Mouse (Mus musculus) heart, embryonic 12.5 days (tissue): ENCODE results near the gene Prl2c3. TPM values are rescaled to one million over a fixed set of nuclear protein-coding genes. Genes with fewer than 3 reads are reported as not detected.
"Not testable (repeated sequence)": the region's sequence is repeated elsewhere in the genome, so short reads cannot be mapped to it uniquely, and the experiment has no call there.

ENCODE experiments used
- ATAC-seq: fragments of 200-750 bp; cut with Nextera tagmentation; 2 replicates; pipeline ENCODE4 v1.8.0; 2017; ENCODE audit warnings: moderate TSS enrichment, moderate library complexity; ENCODE audit not compliant: insufficient number of reproducible peaks, low FRiP score
- H3K27ac ChIP-seq: fragments of 300-500 bp; sonication (generic); 2 replicates; pipeline ENCODE4 v1.5.1; 2016; ENCODE audit warnings: mild to moderate bottlenecking, moderate library complexity; ENCODE audit not compliant: poor library complexity, severe bottlenecking
- H3K27me3 ChIP-seq: fragments of 300-500 bp; sonication (generic); replicated peaks from 2 replicates; pipeline ENCODE4 v1.6.1; 2016; ENCODE audit warnings: mild to moderate bottlenecking, moderate library complexity
- H3K36me3 ChIP-seq: fragments of 300-500 bp; sonication (generic); 2 replicates; pipeline ENCODE4 v1.6.1; 2016; ENCODE audit warnings: mild to moderate bottlenecking, moderate library complexity
- H3K4me1 ChIP-seq: fragments of 300-500 bp; sonication (generic); replicated peaks from 2 replicates; pipeline ENCODE4 v1.6.1; 2016; ENCODE audit warnings: mild to moderate bottlenecking
- H3K4me2 ChIP-seq: fragments of 300-500 bp; sonication (generic); 2 replicates; pipeline ENCODE4 v1.6.1; 2016; ENCODE audit warnings: mild to moderate bottlenecking, moderate library complexity
- H3K4me3 ChIP-seq: fragments of 300-500 bp; sonication (generic); 2 replicates; pipeline ENCODE4 v1.5.1; 2016; ENCODE audit warnings: mild to moderate bottlenecking
- H3K9ac ChIP-seq: fragments of 300-500 bp; sonication (generic); 2 replicates; pipeline ENCODE4 v1.6.1; 2016; ENCODE audit warnings: mild to moderate bottlenecking, moderate library complexity
- H3K9me3 ChIP-seq: fragments of 300-500 bp; sonication (generic); replicated peaks from 2 replicates; pipeline ENCODE4 v1.6.1; 2016; ENCODE audit warnings: mild to moderate bottlenecking, moderate library complexity
- WGBS: fragments of 180-500 bp; shearing (Covaris S2); methylation state at CpG from one replicate; pipeline ENCODE4 v1.1.7; 2016; 5-methylcytosine and 5-hydroxymethylcytosine counted together
- polyA plus RNA-seq: library from polyadenylated mRNA; unstranded; fragments of >200 nt; fragmentation: Nextera tagmentation; extraction: Ambion mirVana; gene quantifications from 2 replicates; pipeline ENCODE4 v1.2.1, GENCODE M21; 2016

Gene Prl2c3
- 0.82 and 0.94 TPM in 2 replicates for polyA plus RNA-seq

- 53% methylated on average over 3 of the region's 3 CpGs for WGBS
- not testable (repeated sequence) for H3K9ac ChIP-seq, H3K4me3 ChIP-seq, H3K4me2 ChIP-seq, ATAC-seq, H3K27ac ChIP-seq, H3K36me3 ChIP-seq, H3K27me3 ChIP-seq, H3K4me1 ChIP-seq
- peaks cover 18% of the 10 kb centered on the region for H3K9me3 ChIP-seq
Observed at GRCm38 (mm10) chr13:12799979-12800378, at the start of gene Prl2c3. Gene Prl2c3, minus strand, starts transcription at chr13:12800079.

GRCm38 (mm10) chr13:12848254-12848653 is 48.4 kb upstream of the Prl2c3 start:
- ATAC-seq: peak; percentile 40
- not testable (repeated sequence) for H3K4me2 ChIP-seq

DNA sequence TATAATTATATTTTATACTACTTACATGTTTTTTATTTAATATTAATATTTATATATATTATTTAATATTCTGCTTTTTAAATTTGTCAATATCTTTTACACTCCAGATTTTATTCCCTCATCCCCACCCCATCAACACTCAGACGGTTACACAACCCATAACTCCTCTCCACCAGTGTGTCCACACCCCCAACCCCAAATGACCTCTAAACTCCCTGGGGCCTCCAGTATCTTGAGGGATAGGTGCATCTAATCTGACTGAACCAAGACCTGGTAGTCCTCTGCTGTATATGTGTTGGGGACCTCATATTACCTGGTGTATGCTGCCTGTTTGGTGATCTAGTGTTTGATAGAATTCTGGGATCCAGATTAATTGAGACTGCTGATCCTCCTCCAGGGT is 44.8 kb upstream of the Prl2c3 start:
- not testable (repeated sequence) for H3K27me3 ChIP-seq, H3K4me3 ChIP-seq, H3K27ac ChIP-seq, H3K4me2 ChIP-seq, H3K9ac ChIP-seq, H3K36me3 ChIP-seq, H3K4me1 ChIP-seq
- peaks cover 36% of the 10 kb centered on the region for H3K9me3 ChIP-seq
- peak; percentile 19; the same call in 1 of the 2 replicates for ATAC-seq
- 74% methylated on average over 1 of the region's 1 CpGs for WGBS

More at GRCm38 (mm10) chr13:12848254-12848653, 48.4 kb upstream of the Prl2c3 start:
- H3K4me3 ChIP-seq, H3K9ac ChIP-seq, H3K27ac ChIP-seq, H3K27me3 ChIP-seq, H3K36me3 ChIP-seq, H3K4me1 ChIP-seq: not testable (repeated sequence)
- H3K9me3 ChIP-seq: peaks cover 30% of the 10 kb centered on the region
- 71% methylated on average over 4 of the region's 4 CpGs for WGBS

GRCm38 (mm10) chr13:12837546-12837945 is 37.7 kb upstream of the Prl2c3 start:
- H3K27ac ChIP-seq, H3K9ac ChIP-seq, H3K4me1 ChIP-seq, ATAC-seq, H3K36me3 ChIP-seq, H3K27me3 ChIP-seq, H3K4me2 ChIP-seq, H3K4me3 ChIP-seq: not testable (repeated sequence)
- WGBS: 56% methylated on average over 2 of the region's 2 CpGs
- H3K9me3 ChIP-seq: peaks cover 23% of the 10 kb centered on the region

DNA sequence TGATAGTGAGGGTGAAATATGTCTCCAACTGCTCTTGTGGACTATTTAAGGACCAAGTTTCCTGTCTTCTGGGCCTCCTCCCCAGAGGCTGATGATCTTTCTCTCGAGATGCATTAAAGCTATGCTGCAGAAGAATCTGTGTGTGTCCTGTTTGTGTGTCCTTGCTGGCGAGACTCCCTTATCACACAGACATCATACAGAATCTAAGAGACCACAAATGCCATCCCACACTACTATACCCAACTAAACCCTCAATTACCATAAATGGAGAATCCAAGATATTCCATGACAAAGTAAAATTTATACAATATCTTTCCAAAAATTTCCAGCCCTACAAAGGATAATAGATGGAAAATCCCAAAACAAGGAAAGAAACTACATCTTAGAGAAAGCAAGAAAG is 31.9 kb upstream of the Prl2c3 start:
- H3K4me3 ChIP-seq: no peak overlapping the region
- WGBS: 67% methylated on average over 2 of the region's 2 CpGs
- H3K9me3 ChIP-seq: peaks cover 34% of the 10 kb centered on the region
- no peak overlapping the region for H3K4me2 ChIP-seq
- ATAC-seq: no peak
- no peaks in the 10 kb centered on the region for H3K27me3 ChIP-seq
- no peaks in the 10 kb centered on the region for H3K4me1 ChIP-seq
- H3K36me3 ChIP-seq: peaks cover 9% of the 10 kb centered on the region; the same call in 1 of the 2 replicates
- H3K27ac ChIP-seq: no peak overlapping the region
- no peak overlapping the region for H3K9ac ChIP-seq

GRCm38 (mm10) chr13:12829031-12829430 is 29.2 kb upstream of the Prl2c3 start:
- WGBS: 76% methylated on average over 5 of the region's 5 CpGs
- peaks cover 37% of the 10 kb centered on the region for H3K9me3 ChIP-seq

GRCm38 (mm10) chr13:12824500-12825176 is 24.8 kb upstream of the Prl2c3 start:
- not testable (repeated sequence) for H3K4me3 ChIP-seq, H3K9ac ChIP-seq, H3K27me3 ChIP-seq, H3K4me1 ChIP-seq, H3K36me3 ChIP-seq, H3K27ac ChIP-seq, H3K4me2 ChIP-seq
- H3K9me3 ChIP-seq: peaks cover 21% of the 10 kb centered on the region
- 60% methylated on average over 4 of the region's 4 CpGs for WGBS
- peak; percentile 43; the same call in 1 of the 2 replicates for ATAC-seq

More at GRCm38 (mm10) chr13:12829031-12829430, 29.2 kb upstream of the Prl2c3 start:
- H3K27ac ChIP-seq: no peak overlapping the region
- ATAC-seq: no peak
- H3K4me1 ChIP-seq: no peaks in the 10 kb centered on the region
- H3K4me2 ChIP-seq: no peak overlapping the region
- H3K4me3 ChIP-seq: no peak overlapping the region
- H3K27me3 ChIP-seq: no peaks in the 10 kb centered on the region
- no peak overlapping the region for H3K9ac ChIP-seq
- H3K36me3 ChIP-seq: peaks cover 12% of the 10 kb centered on the region; the same call in 1 of the 2 replicates

DNA sequence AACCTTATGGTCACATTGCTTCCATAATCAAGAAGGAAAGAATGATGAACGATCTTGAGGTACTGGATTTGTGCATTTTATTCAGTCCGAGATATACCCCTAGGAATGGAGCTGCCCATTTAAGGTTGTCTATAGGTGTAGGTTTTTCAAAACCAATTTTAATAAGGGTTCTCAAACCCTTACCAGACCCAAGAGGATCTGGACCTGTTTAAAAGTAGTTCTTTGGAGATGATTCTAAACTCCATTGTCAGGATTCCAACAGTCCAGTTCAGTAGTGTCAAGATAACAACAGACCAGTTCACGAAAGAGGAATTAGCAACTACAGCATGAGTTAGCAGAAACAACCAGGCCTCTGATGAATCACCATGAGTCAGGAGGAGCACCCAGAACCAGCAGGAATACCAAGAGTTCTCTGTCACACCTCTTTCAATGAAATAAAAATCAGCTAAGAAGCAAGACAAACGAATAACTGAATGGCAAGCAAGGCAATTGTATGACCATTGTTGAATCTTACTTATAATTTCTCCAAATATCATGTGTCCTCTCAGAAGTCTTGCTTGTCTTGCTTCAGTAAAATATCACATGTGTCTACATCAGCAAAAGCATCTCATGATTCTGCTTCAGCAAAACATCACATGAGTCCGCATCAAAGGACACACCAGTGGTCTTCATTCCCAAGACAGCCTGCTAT is 14.0 kb upstream of the Prl2c3 start:
- WGBS: 70% methylated on average over 5 of the region's 5 CpGs
- not testable (repeated sequence) for H3K4me1 ChIP-seq, H3K4me3 ChIP-seq

GRCm38 (mm10) chr13:12809591-12809990 is 9.7 kb upstream of the Prl2c3 start:
- ATAC-seq: no peak
- WGBS: 51% methylated on average over 2 of the region's 2 CpGs
- H3K27me3 ChIP-seq: no peaks in the 10 kb centered on the region

More for the DNA sequence above, 14.0 kb upstream of the Prl2c3 start:
- ATAC-seq, H3K27ac ChIP-seq, H3K4me2 ChIP-seq, H3K27me3 ChIP-seq, H3K9ac ChIP-seq, H3K36me3 ChIP-seq: not testable (repeated sequence)
- peaks cover 16% of the 10 kb centered on the region for H3K9me3 ChIP-seq

DNA sequence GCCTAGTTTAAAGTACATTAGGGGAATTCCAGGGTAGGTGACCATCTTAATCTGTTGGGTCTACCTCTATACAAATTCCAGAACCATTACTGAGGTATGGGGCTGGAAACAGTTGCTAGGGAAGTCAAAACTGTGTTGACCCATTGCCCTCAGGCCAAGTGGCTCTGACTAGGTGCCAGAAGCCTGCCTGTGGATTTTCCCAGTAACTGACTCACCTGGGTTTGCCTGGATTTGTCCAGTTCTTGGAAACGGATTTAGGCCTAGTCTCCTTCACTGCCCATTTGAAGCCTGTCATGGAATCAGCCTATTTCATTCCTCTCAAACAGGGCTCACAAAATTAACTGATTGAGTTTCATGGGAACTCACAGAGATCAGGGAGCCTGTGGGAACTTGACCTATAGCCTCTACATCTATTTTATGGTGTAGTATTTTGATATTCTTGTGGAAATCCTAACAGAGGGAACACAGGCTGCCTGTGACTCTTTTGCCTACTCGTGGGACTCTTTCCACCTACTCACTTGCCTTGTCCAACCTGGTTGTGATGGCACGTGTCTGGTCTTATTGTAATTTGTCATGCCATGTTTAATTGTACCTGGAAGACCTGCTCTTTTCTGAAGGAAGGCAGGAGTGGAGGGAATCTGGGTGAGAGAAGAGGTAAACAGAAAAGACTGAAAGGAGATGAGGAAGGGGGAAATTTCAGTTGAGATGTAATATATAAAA is 9.1 kb upstream of the Prl2c3 start:
- H3K36me3 ChIP-seq, H3K27me3 ChIP-seq, ATAC-seq, H3K4me1 ChIP-seq, H3K4me2 ChIP-seq, H3K4me3 ChIP-seq, H3K27ac ChIP-seq, H3K9ac ChIP-seq: not testable (repeated sequence)
- peaks cover 21% of the 10 kb centered on the region for H3K9me3 ChIP-seq
- 57% methylated on average over 3 of the region's 3 CpGs for WGBS

More at GRCm38 (mm10) chr13:12809591-12809990, 9.7 kb upstream of the Prl2c3 start:
- Histone ChIP-seq H3K36me3 (no peaks in the 10 kb centered on the region), H3K4me1 (no peaks in the 10 kb centered on the region), H3K9ac (no peak overlapping the region), H3K4me2 (no peak overlapping the region), H3K27ac (no peak overlapping the region), H3K9me3 (peaks cover 23% of the 10 kb centered on the region), H3K4me3 (no peak overlapping the region)

- ATAC-seq, H3K4me3 ChIP-seq, H3K27me3 ChIP-seq, H3K9ac ChIP-seq, H3K27ac ChIP-seq, H3K4me1 ChIP-seq, H3K4me2 ChIP-seq, H3K36me3 ChIP-seq: not testable (repeated sequence)
- H3K9me3 ChIP-seq: peaks cover 22% of the 10 kb centered on the region
- WGBS: 53% methylated on average over 4 of the region's 4 CpGs
Observed at GRCm38 (mm10) chr13:12806496-12806895, 6.6 kb upstream of the Prl2c3 start.
